Mouse (Mus musculus): ENCODE measurements around the gene Catip. TPM values are rescaled to one million over a fixed set of nuclear protein-coding genes. Genes with fewer than 3 reads are reported as not detected.
A peak's percentile ranks its signal among the peaks of the same experiment; 100 is the strongest.
"Not testable (repeated sequence)": the region's sequence is repeated elsewhere in the genome, so short reads cannot be mapped to it uniquely, and the experiment has no call there.

Catip gene
- total RNA-seq (2015), result 0.07 TPM in 1 of 2 replicates, not detected in the other
- 0.26 TPM in 1 of 2 replicates, not detected in the other for total RNA-seq (2017)

- peak; percentile 89 for ATAC-seq (ENCODE audit: poor library complexity, severe bottlenecking)
These were observed at the start of gene Catip for GRCm38 (mm10) chr1:74361812-74362211. TSS of gene Catip (plus strand) at chr1:74362108.

GRCm38 (mm10) chr1:74313049-74313692, 48.7 kb upstream of the Catip start:
- peak; percentile 89 for ATAC-seq (ENCODE audit: poor library complexity, severe bottlenecking)

- ATAC-seq (ENCODE audit: poor library complexity, severe bottlenecking), result no peak
These were observed 47.1 kb upstream of the Catip start for GRCm38 (mm10) chr1:74314796-74315195.

GRCm38 (mm10) chr1:74316114-74316827, 45.6 kb upstream of the Catip start:
- ATAC-seq (ENCODE audit: poor library complexity, severe bottlenecking), result no peak

- ATAC-seq (ENCODE audit: poor library complexity, severe bottlenecking), result no peak
These were observed 43.2 kb upstream of the Catip start for GRCm38 (mm10) chr1:74318711-74319110.

GRCm38 (mm10) chr1:74321396-74321795, 40.5 kb upstream of the Catip start:
- ATAC-seq (ENCODE audit: poor library complexity, severe bottlenecking), result no peak

GRCm38 (mm10) chr1:74326916-74327315, 35.0 kb upstream of the Catip start:
- not testable (repeated sequence) for ATAC-seq (ENCODE audit: poor library complexity, severe bottlenecking)

- ATAC-seq (ENCODE audit: poor library complexity, severe bottlenecking), result no peak
These were observed 31.9 kb upstream of the Catip start for GRCm38 (mm10) chr1:74329899-74330431.

GRCm38 (mm10) chr1:74331046-74331681, 30.7 kb upstream of the Catip start:
- no peak for ATAC-seq (ENCODE audit: poor library complexity, severe bottlenecking)

GRCm38 (mm10) chr1:74332241-74332763, 29.6 kb upstream of the Catip start:
- ATAC-seq (ENCODE audit: poor library complexity, severe bottlenecking), result peak; percentile 97

- no peak for ATAC-seq (ENCODE audit: poor library complexity, severe bottlenecking)
These were observed 29.0 kb upstream of the Catip start for GRCm38 (mm10) chr1:74332930-74333329.

GRCm38 (mm10) chr1:74334607-74335006, 27.3 kb upstream of the Catip start:
- ATAC-seq (ENCODE audit: poor library complexity, severe bottlenecking), result no peak

GRCm38 (mm10) chr1:74335033-74335432, 26.9 kb upstream of the Catip start:
- ATAC-seq (ENCODE audit: poor library complexity, severe bottlenecking), result no peak

GRCm38 (mm10) chr1:74335436-74336170, 26.3 kb upstream of the Catip start:
- ATAC-seq (ENCODE audit: poor library complexity, severe bottlenecking), result no peak

GRCm38 (mm10) chr1:74337241-74337771, 24.6 kb upstream of the Catip start:
- no peak for ATAC-seq (ENCODE audit: poor library complexity, severe bottlenecking)

- no peak for ATAC-seq (ENCODE audit: poor library complexity, severe bottlenecking)
These were observed 23.9 kb upstream of the Catip start for GRCm38 (mm10) chr1:74338013-74338412.

GRCm38 (mm10) chr1:74338626-74339025, 23.3 kb upstream of the Catip start:
- no peak for ATAC-seq (ENCODE audit: poor library complexity, severe bottlenecking)

GRCm38 (mm10) chr1:74339917-74340316, 22.0 kb upstream of the Catip start:
- no peak for ATAC-seq (ENCODE audit: poor library complexity, severe bottlenecking)

- ATAC-seq (ENCODE audit: poor library complexity, severe bottlenecking), result no peak
These were observed 21.5 kb upstream of the Catip start for GRCm38 (mm10) chr1:74340361-74340764.

- not testable (repeated sequence) for ATAC-seq (ENCODE audit: poor library complexity, severe bottlenecking)
These were observed 20.9 kb upstream of the Catip start for GRCm38 (mm10) chr1:74340992-74341391.
